Mouse (Mus musculus): Measurements from ENCODE around the gene Tmppe. TPM values are rescaled to one million over a fixed set of nuclear protein-coding genes. Genes with fewer than 3 reads are reported as not detected.
"Not testable (repeated sequence)": the region's sequence is repeated elsewhere in the genome, so short reads cannot be mapped to it uniquely, and the experiment has no call there.

The Tmppe gene
- polyA plus RNA-seq, 1 experiment from 2014 or later: 10.5 TPM

GRCm38 (mm10) chr9:114389905-114390748 is 10.8 kb upstream of the Tmppe start, which contains the start of gene Crtap:
Crtap (minus strand) TSS chr9:114390675.
- Histone ChIP-seq H3K4me3 (ENCODE audit: low read length) (peak within 1 kb of the TSS; percentile 62), H3K9me3 (ENCODE audit: control insufficient read depth, low read length) (no peaks in the 10 kb centered on the region), H3K9ac (ENCODE audit: low read depth, low read length) (peak within 1 kb of the TSS; percentile 83), H3K27me3 (replicated peaks; ENCODE audit: control insufficient read depth, insufficient read depth, low read length) (no peaks in the 10 kb centered on the region), H3K36me3 (ENCODE audit: control insufficient read depth, insufficient read depth, low read length) (no peaks in the 10 kb centered on the region), H3K4me1 (ENCODE audit: control insufficient read depth, insufficient read depth, low read depth, low read length) (peaks cover 7% of the 10 kb centered on the region; the same call in 1 of the 2 replicates), H3K4me2 (ENCODE audit: low read length) (peak within 1 kb of the TSS; percentile 83), H3K27ac (ENCODE audit: low read depth, low read length) (peak within 1 kb of the TSS; percentile 62)
- peak; percentile 74 for ATAC-seq
- under 1% methylated on average over 84 of the region's 96 CpGs for WGBS

DNA sequence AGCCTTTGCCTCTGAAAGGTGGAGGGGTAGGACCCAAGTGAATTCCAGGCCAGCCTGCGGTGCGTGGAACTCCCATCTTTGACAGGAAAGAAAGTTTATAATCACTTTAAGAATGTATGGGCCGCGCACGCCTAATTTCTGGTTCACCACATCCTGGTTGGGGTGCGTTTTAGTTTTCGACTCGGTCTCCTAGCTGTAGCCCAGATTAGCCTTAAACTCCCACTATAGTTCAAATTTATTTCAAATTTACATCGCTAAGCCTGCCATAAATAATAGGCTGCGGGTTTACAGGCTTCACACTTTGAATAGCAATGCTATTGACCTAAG is 10.2 kb upstream of the Tmppe start:
- ATAC-seq: no peak
- peak overlapping the region; percentile 83 for H3K4me2 ChIP-seq (ENCODE audit: low read length)
- H3K36me3 ChIP-seq (ENCODE audit: control insufficient read depth, insufficient read depth, low read length): no peaks in the 10 kb centered on the region
- peak overlapping the region; percentile 83 for H3K9ac ChIP-seq (ENCODE audit: low read depth, low read length)
- no peak overlapping the region; the same call in 1 of the 2 replicates for H3K27ac ChIP-seq (ENCODE audit: low read depth, low read length)
- WGBS: 4% methylated on average over 10 of the region's 10 CpGs
- H3K27me3 ChIP-seq (replicated peaks; ENCODE audit: control insufficient read depth, insufficient read depth, low read length): no peaks in the 10 kb centered on the region
- H3K4me1 ChIP-seq (ENCODE audit: control insufficient read depth, insufficient read depth, low read depth, low read length): peaks cover 7% of the 10 kb centered on the region; the same call in 1 of the 2 replicates
- peak overlapping the region; percentile 62 for H3K4me3 ChIP-seq (ENCODE audit: low read length)
- H3K9me3 ChIP-seq (ENCODE audit: control insufficient read depth, low read length): no peaks in the 10 kb centered on the region

- not testable (repeated sequence) for ATAC-seq; H3K9ac ChIP-seq (ENCODE audit: low read depth, low read length); H3K4me2 ChIP-seq (ENCODE audit: low read length); H3K4me3 ChIP-seq (ENCODE audit: low read length); H3K36me3 ChIP-seq (ENCODE audit: control insufficient read depth, insufficient read depth, low read length); H3K9me3 ChIP-seq (ENCODE audit: control insufficient read depth, low read length); H3K4me1 ChIP-seq (ENCODE audit: control insufficient read depth, insufficient read depth, low read depth, low read length); H3K27me3 ChIP-seq (replicated peaks; ENCODE audit: control insufficient read depth, insufficient read depth, low read length); H3K27ac ChIP-seq (ENCODE audit: low read depth, low read length)
- 66% methylated on average over 6 of the region's 6 CpGs for WGBS
Observed at GRCm38 (mm10) chr9:114394136-114394535, 6.8 kb upstream of the Tmppe start.

DNA sequence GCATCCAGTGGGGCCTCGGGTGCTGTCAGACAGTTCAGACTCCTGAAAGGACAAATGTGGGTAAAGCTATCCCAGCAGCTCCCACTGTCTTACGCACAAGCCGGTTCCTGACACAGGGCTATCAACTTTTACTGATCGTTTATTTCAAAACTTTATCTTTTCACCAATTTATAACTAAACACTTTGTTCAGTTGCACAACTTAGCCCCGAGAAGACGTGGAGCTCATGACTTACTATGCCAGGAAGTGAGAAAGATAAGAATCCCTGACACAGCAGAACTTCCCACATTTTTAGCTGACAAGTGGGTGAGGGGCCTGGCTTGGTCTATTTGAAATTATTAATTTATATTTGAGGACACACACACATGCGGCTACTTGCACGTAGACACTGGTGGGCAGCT is 6.2 kb upstream of the Tmppe start:
- Histone ChIP-seq H3K27ac (ENCODE audit: low read depth, low read length) (no peak overlapping the region), H3K9me3 (ENCODE audit: control insufficient read depth, low read length) (no peaks in the 10 kb centered on the region), H3K4me2 (ENCODE audit: low read length) (no peak overlapping the region), H3K4me3 (ENCODE audit: low read length) (no peak overlapping the region), H3K36me3 (ENCODE audit: control insufficient read depth, insufficient read depth, low read length) (no peaks in the 10 kb centered on the region), H3K4me1 (ENCODE audit: control insufficient read depth, insufficient read depth, low read depth, low read length) (peaks cover 4% of the 10 kb centered on the region; the same call in 1 of the 2 replicates), H3K27me3 (replicated peaks; ENCODE audit: control insufficient read depth, insufficient read depth, low read length) (no peaks in the 10 kb centered on the region), H3K9ac (ENCODE audit: low read depth, low read length) (no peak overlapping the region)
- 90% methylated on average over 8 of the region's 8 CpGs for WGBS
- ATAC-seq: no peak

GRCm38 (mm10) chr9:114395258-114395657 is 5.6 kb upstream of the Tmppe start:
- no peak for ATAC-seq
- Histone ChIP-seq H3K4me3 (ENCODE audit: low read length) (no peak overlapping the region), H3K4me1 (ENCODE audit: control insufficient read depth, insufficient read depth, low read depth, low read length) (peaks cover 4% of the 10 kb centered on the region), H3K27me3 (replicated peaks; ENCODE audit: control insufficient read depth, insufficient read depth, low read length) (no peaks in the 10 kb centered on the region), H3K36me3 (ENCODE audit: control insufficient read depth, insufficient read depth, low read length) (no peaks in the 10 kb centered on the region), H3K4me2 (ENCODE audit: low read length) (no peak overlapping the region), H3K27ac (ENCODE audit: low read depth, low read length) (no peak overlapping the region), H3K9me3 (ENCODE audit: control insufficient read depth, low read length) (no peaks in the 10 kb centered on the region), H3K9ac (ENCODE audit: low read depth, low read length) (no peak overlapping the region)
- WGBS: 93% methylated on average over 4 of the region's 4 CpGs

DNA sequence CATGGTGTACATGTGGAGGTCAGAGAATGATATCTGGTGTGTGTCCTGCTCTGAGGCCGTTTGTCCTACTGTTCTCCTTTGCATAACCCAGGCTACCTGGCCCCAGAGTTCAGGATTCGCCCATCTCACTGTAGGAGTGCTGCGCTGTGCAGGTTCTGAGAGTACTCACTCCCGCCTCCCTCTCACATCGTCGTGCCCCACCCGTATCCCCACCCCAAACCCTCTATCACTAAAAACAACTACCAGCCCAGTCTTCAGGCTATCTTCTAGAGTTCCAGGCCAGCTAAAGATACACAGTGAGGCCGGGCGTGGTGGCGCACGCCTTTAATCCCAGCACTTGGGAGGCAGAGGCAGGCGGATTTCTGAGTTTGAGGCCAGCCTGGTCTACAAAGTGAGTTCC is 1.2 kb upstream of the Tmppe start:
- Histone ChIP-seq H3K4me2 (ENCODE audit: low read length) (no peak overlapping the region), H3K9ac (ENCODE audit: low read depth, low read length) (no peak overlapping the region), H3K36me3 (ENCODE audit: control insufficient read depth, insufficient read depth, low read length) (peaks cover 5% of the 10 kb centered on the region), H3K4me1 (ENCODE audit: control insufficient read depth, insufficient read depth, low read depth, low read length) (peaks cover 12% of the 10 kb centered on the region), H3K27ac (ENCODE audit: low read depth, low read length) (no peak overlapping the region), H3K27me3 (replicated peaks; ENCODE audit: control insufficient read depth, insufficient read depth, low read length) (no peaks in the 10 kb centered on the region), H3K9me3 (ENCODE audit: control insufficient read depth, low read length) (0 out of 2 replicates have a peak, but pooled peaks cover 2% of the 10 kb centered on the region), H3K4me3 (ENCODE audit: low read length) (no peak overlapping the region)
- ATAC-seq: no peak
- 91% methylated on average over 12 of the region's 12 CpGs for WGBS

GRCm38 (mm10) chr9:114400588-114400948 is 337 bp upstream of the Tmppe start:
- peaks cover 12% of the 10 kb centered on the region for H3K4me1 ChIP-seq (ENCODE audit: control insufficient read depth, insufficient read depth, low read depth, low read length)
- 22% methylated on average over 5 of the region's 5 CpGs for WGBS
- peaks cover 14% of the 10 kb centered on the region for H3K36me3 ChIP-seq (ENCODE audit: control insufficient read depth, insufficient read depth, low read length)
- H3K27me3 ChIP-seq (replicated peaks; ENCODE audit: control insufficient read depth, insufficient read depth, low read length): no peaks in the 10 kb centered on the region
- peak overlapping the region; percentile 90 for H3K4me2 ChIP-seq (ENCODE audit: low read length)
- peak; percentile 73 for ATAC-seq
- H3K9me3 ChIP-seq (ENCODE audit: control insufficient read depth, low read length): peaks cover 4% of the 10 kb centered on the region
- H3K27ac ChIP-seq (ENCODE audit: low read depth, low read length): peak overlapping the region; percentile 95
- H3K4me3 ChIP-seq (ENCODE audit: low read length): peak overlapping the region; percentile 93
- peak overlapping the region; percentile 94 for H3K9ac ChIP-seq (ENCODE audit: low read depth, low read length)

GRCm38 (mm10) chr9:114401685-114402080 is 778 bp downstream of the Tmppe start:
- Histone ChIP-seq H3K4me3 (ENCODE audit: low read length) (peak overlapping the region; percentile 93), H3K9ac (ENCODE audit: low read depth, low read length) (peak overlapping the region; percentile 94), H3K9me3 (ENCODE audit: control insufficient read depth, low read length) (peaks cover 4% of the 10 kb centered on the region), H3K27ac (ENCODE audit: low read depth, low read length) (peak overlapping the region; percentile 95), H3K4me2 (ENCODE audit: low read length) (peak overlapping the region; percentile 90), H3K36me3 (ENCODE audit: control insufficient read depth, insufficient read depth, low read length) (peaks cover 20% of the 10 kb centered on the region), H3K27me3 (replicated peaks; ENCODE audit: control insufficient read depth, insufficient read depth, low read length) (no peaks in the 10 kb centered on the region), H3K4me1 (ENCODE audit: control insufficient read depth, insufficient read depth, low read depth, low read length) (peaks cover 12% of the 10 kb centered on the region)
- no peak for ATAC-seq
- 2% methylated on average over 16 of the region's 16 CpGs for WGBS

DNA sequence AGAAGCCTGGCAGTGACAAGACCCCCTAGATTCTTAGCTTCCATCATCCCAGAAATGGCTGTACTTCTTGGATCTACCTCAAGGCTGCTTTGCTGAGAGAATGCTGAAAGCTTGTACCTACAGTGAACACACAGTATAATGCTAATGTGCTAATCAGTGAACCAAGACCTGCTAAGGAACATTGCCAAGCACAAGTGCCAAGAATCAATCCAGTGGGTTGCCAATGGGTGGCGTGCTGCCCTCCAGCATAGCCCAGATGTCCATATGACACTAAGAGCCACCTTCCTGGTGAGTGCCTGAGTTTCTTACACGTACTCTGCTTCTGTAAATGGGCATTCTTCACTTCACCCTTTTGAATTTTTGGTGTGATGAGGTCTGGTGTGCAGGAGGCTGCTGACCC is 6.8 kb downstream of the Tmppe start:
- Histone ChIP-seq H3K9ac (ENCODE audit: low read depth, low read length) (no peak overlapping the region), H3K4me1 (ENCODE audit: control insufficient read depth, insufficient read depth, low read depth, low read length) (no peaks in the 10 kb centered on the region), H3K4me3 (ENCODE audit: low read length) (no peak overlapping the region), H3K4me2 (ENCODE audit: low read length) (no peak overlapping the region), H3K36me3 (ENCODE audit: control insufficient read depth, insufficient read depth, low read length) (peaks cover 27% of the 10 kb centered on the region), H3K27ac (ENCODE audit: low read depth, low read length) (no peak overlapping the region), H3K9me3 (ENCODE audit: control insufficient read depth, low read length) (peaks cover 4% of the 10 kb centered on the region), H3K27me3 (replicated peaks; ENCODE audit: control insufficient read depth, insufficient read depth, low read length) (no peaks in the 10 kb centered on the region)
- ATAC-seq: no peak
- WGBS: 68% methylated on average over 2 of the region's 2 CpGs

All from hindbrain, embryonic 16.5 days (tissue).